Mouse (Mus musculus) liver, embryonic 14.5 days (tissue): ENCODE results near the gene Tut1. TPM values are rescaled to one million over a fixed set of nuclear protein-coding genes. Genes with fewer than 3 reads are reported as not detected.

Source experiments
- ATAC-seq: fragments of 200-750 bp; cut with Nextera tagmentation; 2 replicates; pipeline ENCODE4 v1.8.0; 2017; ENCODE audit warnings: moderate number of reproducible peaks, mild to moderate bottlenecking, moderate library complexity; ENCODE audit not compliant: insufficient read depth
- DNase-seq, 3 experiments: peaks; one replicate each; pipeline ENCODE4 v3.0.0-alpha.2; 2012 to 2013; ENCODE audit warnings: low read depth in 3 of 3, low spot score in 3 of 3
- H3K27ac ChIP-seq: fragments of 300-500 bp; sonication (generic); 2 replicates; pipeline ENCODE4 v1.5.1; 2014; ENCODE audit warnings: moderate library complexity, mild to moderate bottlenecking, control low read depth, inconsistent platforms
- H3K27me3 ChIP-seq: fragments of 300-500 bp; sonication (generic); 2 replicates; pipeline ENCODE4 v1.6.1; 2014; ENCODE audit warnings: mild to moderate bottlenecking, low read length, moderate library complexity; ENCODE audit not compliant: control insufficient read depth, insufficient read depth
- H3K36me3 ChIP-seq: fragments of 300-500 bp; sonication (generic); replicated peaks from 2 replicates; pipeline ENCODE4 v1.6.1; 2014; ENCODE audit warnings: low read depth; ENCODE audit not compliant: control insufficient read depth, insufficient read depth
- H3K4me1 ChIP-seq, 2 experiments: fragments of 200-500 bp in 1 of 2; fragments of 300-500 bp in 1 of 2; sonication (generic) in 1 of 2; replicated peaks; 2 replicates each; pipeline ENCODE4 v1.6.1; 2012 to 2014; ENCODE audit warnings: antibody characterized with exemption in 1 of 2, inconsistent platforms in 1 of 2, low read length in 1 of 2; ENCODE audit not compliant: control insufficient read depth in 2 of 2, insufficient read depth in 2 of 2
- H3K4me2 ChIP-seq: fragments of 300-500 bp; sonication (generic); 2 replicates; pipeline ENCODE4 v1.6.1; 2014; ENCODE audit warnings: low read depth, mild to moderate bottlenecking, control low read depth, moderate library complexity
- H3K4me3 ChIP-seq, 2 experiments: fragments of 200-500 bp in 1 of 2; fragments of 300-500 bp in 1 of 2; sonication (generic) in 1 of 2; 2 replicates each; pipeline ENCODE4 v1.5.1; 2012 to 2014; ENCODE audit warnings: low read depth in 2 of 2, low read length in 2 of 2, mild to moderate bottlenecking in 2 of 2, control low read depth in 1 of 2, inconsistent platforms in 1 of 2, moderate library complexity in 1 of 2; ENCODE audit not compliant: insufficient read depth in 1 of 2
- H3K9ac ChIP-seq: fragments of 300-500 bp; sonication (generic); replicated peaks from 2 replicates; pipeline ENCODE4 v1.6.1; 2014; ENCODE audit warnings: mild to moderate bottlenecking, control low read depth, moderate library complexity
- H3K9me3 ChIP-seq: fragments of 300-500 bp; sonication (generic); 2 replicates; pipeline ENCODE4 v1.6.1; 2016; ENCODE audit warnings: low read length, mixed read lengths; ENCODE audit not compliant: control insufficient read depth
- CTCF ChIP-seq: IDR thresholded peaks from 2 replicates; pipeline ENCODE4 v1.5.1; 2016; ENCODE audit warnings: antibody characterized with exemption, low read depth, control low read depth
- EP300 ChIP-seq: IDR thresholded peaks from 2 replicates; pipeline ENCODE4 v1.6.1; 2016; ENCODE audit warnings: antibody characterized with exemption, low read depth
- WGBS: fragments of 180-500 bp; shearing (Covaris S2); extraction: QIAGEN DNeasy Blood & Tissue Kit; methylation state at CpG from one replicate; pipeline ENCODE4 v1.1.7; 2014; ENCODE audit not compliant: insufficient replicate concordance; 5-methylcytosine and 5-hydroxymethylcytosine counted together
- polyA plus RNA-seq, 2 experiments: library from polyadenylated mRNA; depleted of rRNA in 1 of 2; stranded (reverse) in 1 of 2; unstranded in 1 of 2; fragments of >200 nt; fragmentation: Nextera tagmentation in 1 of 2; extraction: Ambion mirVana in 1 of 2; gene quantifications; 2 replicates each; pipeline versions ENCODE4 v1.2.1 to v1.2.3; 2012 to 2014

The Tut1 gene
- polyA plus RNA-seq, 2 experiments = 9.5 to 10.0 TPM

- Histone ChIP-seq H3K9me3 (no peaks in the 10 kb centered on the region), H3K36me3 (peaks cover 70% of the 10 kb centered on the region), H3K4me1 (peaks cover 29 to 30% of the 10 kb centered on the region in 2 experiments), H3K4me2 (peak overlapping the region; percentile 47), H3K27ac (peak overlapping the region; percentile 54), H3K27me3 (no peaks in the 10 kb centered on the region), H3K9ac (peak overlapping the region; percentile 41; the same call in 1 of the 2 replicates), H3K4me3 (no peak overlapping the region)
- ATAC-seq = no peak
- 35% methylated on average over 7 of the region's 7 CpGs for WGBS
- TF ChIP-seq EP300 = 0 out of 2 replicates have a peak, but pooled peaks have one; percentile 13
- no peak for TF ChIP-seq CTCF
- no peak for DNase-seq
Observed at GRCm38 (mm10) chr19:8946929-8947328, 6.7 kb upstream of the Tut1 start.

GRCm38 (mm10) chr19:8950190-8950589 lies 3.5 kb upstream of the Tut1 start:
- DNase-seq (no peak), ATAC-seq (no peak)
- Histone ChIP-seq H3K4me3 (no peak overlapping the region), H3K9ac (no peak overlapping the region), H3K36me3 (peaks cover 72% of the 10 kb centered on the region), H3K4me2 (no peak overlapping the region), H3K4me1 (peaks cover 14 to 27% of the 10 kb centered on the region in 2 experiments), H3K27me3 (no peaks in the 10 kb centered on the region), H3K9me3 (no peaks in the 10 kb centered on the region), H3K27ac (no peak overlapping the region)
- WGBS = 78% methylated on average over 5 of the region's 5 CpGs
- TF ChIP-seq CTCF = no peak
- TF ChIP-seq EP300 = no peak

- H3K4me1 ChIP-seq = peaks cover 5 to 15% of the 10 kb centered on the region in 2 experiments
- peaks cover 56% of the 10 kb centered on the region for H3K36me3 ChIP-seq
- peak overlapping the region; percentile 67; the same call in 1 of the 2 replicates for H3K27ac ChIP-seq
- H3K9me3 ChIP-seq = no peaks in the 10 kb centered on the region
- ATAC-seq (no peak), DNase-seq (no peak)
- H3K4me3 ChIP-seq = peak overlapping the region in 1 of 2 experiments; percentile 90; a peak in 1 of 4 replicates
- TF ChIP-seq EP300 = no peak
- H3K4me2 ChIP-seq = peak overlapping the region; percentile 96
- no peak overlapping the region; the same call in 1 of the 2 replicates for H3K9ac ChIP-seq
- H3K27me3 ChIP-seq = no peaks in the 10 kb centered on the region
- 83% methylated on average over 9 of the region's 9 CpGs for WGBS
Observed at GRCm38 (mm10) chr19:8952241-8952640, 1.4 kb upstream of the Tut1 start.

- peak overlapping the region; percentile 67 for H3K27ac ChIP-seq
- WGBS = 3% methylated on average over 9 of the region's 9 CpGs
- H3K9ac ChIP-seq = peak overlapping the region; percentile 91
- H3K4me3 ChIP-seq = peak overlapping the region; percentile 76 to 90
- no peak for TF ChIP-seq EP300
- TF ChIP-seq CTCF = no peak
- H3K36me3 ChIP-seq = peaks cover 41% of the 10 kb centered on the region
- H3K9me3 ChIP-seq = no peaks in the 10 kb centered on the region
- ATAC-seq (no peak), DNase-seq (no peak)
- peaks cover 3 to 13% of the 10 kb centered on the region in 2 experiments for H3K4me1 ChIP-seq
- H3K4me2 ChIP-seq = peak overlapping the region; percentile 96
- no peaks in the 10 kb centered on the region for H3K27me3 ChIP-seq
Observed at GRCm38 (mm10) chr19:8954171-8954570, 524 bp downstream of the Tut1 start.

- Histone ChIP-seq H3K36me3 (peaks cover 61% of the 10 kb centered on the region), H3K4me3 (no peak overlapping the region), H3K27me3 (no peaks in the 10 kb centered on the region), H3K27ac (no peak overlapping the region), H3K4me1 (peaks cover 4% of the 10 kb centered on the region in 2 experiments), H3K9ac (no peak overlapping the region), H3K4me2 (no peak overlapping the region), H3K9me3 (no peaks in the 10 kb centered on the region)
- TF ChIP-seq EP300 = no peak
- TF ChIP-seq CTCF = no peak
- WGBS = 63% methylated on average over 2 of the region's 2 CpGs
- ATAC-seq (no peak), DNase-seq (no peak)
Observed at GRCm38 (mm10) chr19:8962256-8962655, 8.6 kb downstream of the Tut1 start.
